Mouse (Mus musculus) CD4-positive helper T cell, adult 2 months (primary cell): ENCODE data around the gene Mcm8.

Experiments used
- DNase-seq: peaks from one replicate; pipeline ENCODE4 v3.0.0-alpha.2; 2012; ENCODE audit warnings: low read depth, missing footprints, low spot score

The Mcm8 gene

DNA sequence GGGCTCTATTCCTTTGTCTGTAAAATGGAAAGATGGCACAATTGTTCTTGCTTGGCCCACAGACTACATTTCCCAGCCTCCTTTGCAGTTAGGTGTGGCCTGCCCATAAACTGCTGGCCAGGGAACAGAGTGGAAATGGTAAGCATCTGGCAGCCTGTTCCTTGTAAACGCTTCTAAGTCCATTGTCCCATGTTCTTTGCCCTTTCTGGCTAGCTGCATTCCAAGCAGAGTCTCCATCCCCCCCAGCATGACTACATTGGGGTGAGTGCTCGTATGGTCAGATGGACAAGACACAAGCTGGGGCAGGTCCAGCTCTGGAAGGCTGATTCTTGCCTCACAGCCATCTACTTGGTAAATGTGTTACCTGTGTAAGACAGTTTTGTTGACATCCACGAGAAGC is 55.7 kb downstream of the Mcm8 start:
- DNase-seq = no peak

DNA sequence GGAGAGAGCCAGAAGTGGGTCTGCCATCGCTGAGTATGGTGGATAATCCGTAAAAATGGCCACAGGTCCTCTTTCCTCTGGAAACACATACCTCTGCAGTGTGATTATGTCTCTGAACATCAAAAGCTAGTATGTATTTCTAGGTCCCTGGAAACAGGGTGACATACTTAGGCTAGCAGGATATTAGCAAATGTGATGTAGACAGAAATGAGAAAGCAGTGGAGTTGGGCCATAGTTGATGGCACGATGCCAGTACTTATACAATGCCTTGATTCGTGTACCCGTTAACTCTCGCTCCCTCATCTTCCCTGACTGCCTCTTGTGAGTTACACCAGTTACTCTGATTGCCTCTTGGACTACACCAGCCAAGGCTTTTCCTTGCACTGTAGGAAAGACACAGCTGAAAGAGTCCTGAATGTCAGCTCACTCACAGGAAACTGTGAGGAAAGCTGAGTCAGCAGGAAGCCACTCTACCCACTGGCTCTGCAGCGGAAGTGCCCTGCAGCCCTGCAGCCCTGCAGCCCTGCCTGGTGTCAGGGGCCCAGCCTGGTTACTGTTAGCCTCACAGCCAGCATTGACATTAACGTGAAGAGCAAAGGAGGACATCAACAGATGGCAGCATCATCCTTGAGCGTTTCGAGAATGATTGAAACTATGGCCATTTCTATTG is 57.9 kb downstream of the Mcm8 start:
- peak; percentile 36 for DNase-seq

DNA sequence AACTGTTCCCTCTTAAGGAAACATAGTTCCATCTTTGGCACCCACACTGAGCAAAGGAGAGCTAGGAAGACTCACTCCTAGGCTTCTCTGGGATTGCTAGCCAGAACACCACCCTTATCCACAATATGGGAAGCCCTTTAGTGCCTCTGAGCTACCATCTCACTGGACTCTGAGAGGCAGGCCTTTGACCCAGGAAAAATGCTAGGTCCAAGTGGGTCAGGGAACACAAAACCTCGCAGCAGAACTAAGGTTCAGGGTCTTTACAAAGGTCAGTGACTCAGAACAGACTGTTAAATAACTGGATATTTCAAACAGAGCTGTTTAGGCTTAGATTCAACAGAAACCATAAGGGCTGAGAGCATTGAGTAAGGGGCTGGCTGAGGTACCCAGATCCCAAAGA is 61.0 kb downstream of the Mcm8 start:
- DNase-seq = no peak

DNA sequence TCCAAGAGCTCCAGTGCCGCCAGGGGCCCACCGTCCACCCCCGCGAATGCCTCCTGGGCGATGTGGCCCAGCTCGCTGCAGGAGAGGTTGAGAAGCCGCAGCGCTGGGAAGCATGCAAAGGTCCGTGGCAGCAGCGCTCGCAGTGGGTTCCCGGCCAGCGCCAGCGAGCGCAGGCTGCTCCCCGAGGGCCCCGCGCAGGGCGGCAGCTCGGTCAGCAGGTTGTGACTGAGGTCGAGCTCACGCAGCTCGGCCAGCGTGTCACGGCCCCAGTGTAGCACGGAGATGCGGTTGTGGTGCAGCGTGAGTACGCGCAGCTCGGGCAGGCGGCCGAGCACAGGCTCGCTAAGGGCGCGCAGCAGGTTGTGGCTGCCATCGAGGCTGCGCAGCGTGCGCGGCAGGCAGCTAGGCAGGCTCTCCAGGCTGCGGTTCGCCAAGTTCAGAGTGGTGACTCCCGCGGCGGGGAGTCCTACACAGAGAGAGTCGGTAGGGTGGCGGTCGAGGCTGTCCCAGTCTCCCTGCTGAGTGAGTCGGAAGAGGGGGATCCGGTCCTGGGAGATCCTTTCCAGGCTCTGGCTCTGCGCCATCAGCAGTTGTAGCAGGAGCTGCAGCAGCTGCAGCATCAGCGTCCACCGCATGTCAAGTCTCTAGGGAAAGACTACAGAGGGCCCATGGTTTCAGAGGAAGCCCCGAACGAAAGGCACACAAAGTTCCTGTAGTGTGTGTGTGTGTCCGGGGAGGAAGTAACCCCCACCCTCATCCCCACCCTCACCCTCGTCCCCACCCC is 63.5 kb downstream of the Mcm8 start:
- peak; percentile 28 for DNase-seq

DNA sequence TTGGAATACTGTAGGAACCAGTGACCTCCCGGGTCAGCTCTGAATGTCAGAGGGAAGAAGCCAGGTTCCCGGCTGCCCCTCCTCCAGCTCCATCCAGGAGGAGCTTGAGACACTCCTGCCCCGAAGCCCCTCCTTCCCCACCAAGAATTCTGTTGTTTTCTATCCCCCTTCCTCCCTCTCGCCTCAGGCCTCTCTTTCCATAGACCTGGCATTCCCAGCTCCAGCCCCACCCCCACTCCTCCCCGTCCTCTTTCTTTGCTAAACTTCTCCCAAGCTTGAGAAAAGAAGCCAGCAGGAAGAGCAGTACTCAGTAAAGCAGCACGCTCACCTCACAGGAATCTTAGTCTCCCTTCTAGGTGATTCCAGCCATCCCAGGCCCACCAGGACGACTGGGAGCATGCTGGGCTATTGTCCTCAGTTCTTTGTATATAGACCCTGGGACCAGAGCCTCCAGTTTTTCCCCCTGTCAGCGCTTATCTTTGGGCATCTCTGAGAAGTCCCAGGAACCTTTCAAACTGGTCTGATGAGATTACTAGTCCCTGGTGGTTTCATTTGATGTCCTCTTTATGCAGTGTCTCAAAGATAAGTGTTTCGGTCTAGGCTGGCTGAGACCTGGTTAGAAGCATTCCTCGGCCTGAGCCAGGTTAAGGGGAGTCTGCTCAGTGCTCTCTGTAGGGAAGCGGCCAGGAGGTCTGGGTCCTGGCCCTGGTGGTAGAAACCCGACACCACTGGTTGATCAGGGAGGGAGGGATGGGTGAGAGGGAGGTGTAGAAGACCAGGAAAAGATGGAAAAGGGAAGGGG is 65.1 kb downstream of the Mcm8 start, which contains the start of gene Lrrn4:
TSS of gene Lrrn4 (minus strand) at position 48 of the 802 bp plus-strand sequence.
- DNase-seq = no peak

DNA sequence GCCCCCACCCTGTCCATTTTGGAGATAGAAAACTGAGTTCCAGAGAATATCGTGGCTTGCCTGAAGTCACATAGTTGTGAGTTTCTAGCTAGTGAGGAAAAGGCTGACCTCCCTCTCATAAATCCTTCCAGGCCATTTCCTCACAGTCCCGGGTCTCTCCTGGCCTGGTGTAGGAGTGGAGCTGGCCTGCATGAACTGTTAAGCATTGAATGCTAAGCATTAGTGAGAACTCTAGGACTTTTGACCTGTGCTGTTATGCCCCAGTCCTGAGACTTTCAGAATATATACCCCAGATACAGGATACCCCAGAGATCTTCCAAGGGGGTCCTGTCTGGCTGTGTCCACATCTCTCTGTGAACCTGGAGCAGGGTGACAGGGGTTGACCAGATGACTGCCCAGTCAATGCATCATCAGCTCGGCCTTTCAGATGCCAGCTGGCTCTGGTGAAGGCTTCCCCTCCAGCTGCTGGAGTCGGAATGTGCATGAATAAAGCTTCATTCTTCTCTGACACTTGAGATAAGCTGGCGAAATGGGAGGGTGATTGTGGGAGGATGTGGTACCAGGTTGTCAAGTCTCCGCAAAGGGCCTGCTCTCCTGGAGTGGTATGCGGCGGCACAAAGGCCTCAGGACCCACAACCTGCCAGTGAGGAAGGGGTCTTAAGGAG is 68.5 kb downstream of the Mcm8 start:
- DNase-seq = no peak

DNA sequence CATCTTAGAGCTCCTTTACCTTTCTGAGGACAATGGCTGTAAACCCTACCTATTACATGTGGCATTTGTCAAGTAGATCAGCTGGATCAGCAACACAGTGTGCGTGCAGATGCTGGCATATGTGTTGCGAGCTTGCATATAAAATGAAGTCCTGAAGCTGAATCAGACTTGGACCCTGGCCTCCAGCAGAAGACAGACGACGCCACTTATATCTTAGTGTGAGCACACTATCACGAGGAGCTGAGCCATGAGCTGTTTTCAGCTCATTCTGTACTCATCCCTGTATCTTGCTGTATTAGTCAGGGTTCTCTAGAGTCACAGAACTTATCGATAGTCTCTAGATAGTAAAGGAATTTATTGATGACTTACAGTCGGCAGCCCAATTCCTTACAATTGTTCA is 69.4 kb downstream of the Mcm8 start:
- no peak for DNase-seq
